Mouse (Mus musculus) midbrain, embryonic 10.5 days (tissue): ENCODE data around the gene Ranbp3l. TPM values are rescaled to one million over a fixed set of nuclear protein-coding genes. Genes with fewer than 3 reads are reported as not detected.

ENCODE experiments used
- DNase-seq: peaks from one replicate; pipeline ENCODE4 v3.0.0-alpha.2; 2017; ENCODE audit warnings: low spot score
- H3K27ac ChIP-seq: fragments of 300-500 bp; sonication (generic); replicated peaks from 2 replicates; pipeline ENCODE4 v1.5.1; 2016; ENCODE audit warnings: mild to moderate bottlenecking
- H3K27me3 ChIP-seq: fragments of 300-500 bp; sonication (generic); 2 replicates; pipeline ENCODE4 v1.6.1; 2016; ENCODE audit warnings: low read depth, mild to moderate bottlenecking; ENCODE audit not compliant: poor library complexity, severe bottlenecking
- H3K36me3 ChIP-seq: fragments of 300-500 bp; sonication (generic); 2 replicates; pipeline ENCODE4 v1.6.1; 2016; ENCODE audit warnings: mild to moderate bottlenecking, moderate library complexity
- H3K4me1 ChIP-seq: fragments of 300-500 bp; sonication (generic); 2 replicates; pipeline ENCODE4 v1.6.1; 2016
- H3K4me3 ChIP-seq: fragments of 300-500 bp; sonication (generic); 2 replicates; pipeline ENCODE4 v1.5.1; 2016; ENCODE audit warnings: mild to moderate bottlenecking, moderate library complexity
- H3K9me3 ChIP-seq: fragments of 300-500 bp; sonication (generic); replicated peaks from 2 replicates; pipeline ENCODE4 v1.6.1; 2016; ENCODE audit warnings: mild to moderate bottlenecking
- WGBS: fragments of 180-500 bp; shearing (Covaris S2); methylation state at CpG from one replicate; pipeline ENCODE4 v1.1.7; 2016; 5-methylcytosine and 5-hydroxymethylcytosine counted together
- polyA plus RNA-seq: library from polyadenylated mRNA; unstranded; fragments of >200 nt; fragmentation: Nextera tagmentation; extraction: Ambion mirVana; gene quantifications from 2 replicates; pipeline ENCODE4 v1.2.1, GENCODE M21; 2016

The Ranbp3l gene
- 0.63 and 1.9 TPM in 2 replicates for polyA plus RNA-seq

DNA sequence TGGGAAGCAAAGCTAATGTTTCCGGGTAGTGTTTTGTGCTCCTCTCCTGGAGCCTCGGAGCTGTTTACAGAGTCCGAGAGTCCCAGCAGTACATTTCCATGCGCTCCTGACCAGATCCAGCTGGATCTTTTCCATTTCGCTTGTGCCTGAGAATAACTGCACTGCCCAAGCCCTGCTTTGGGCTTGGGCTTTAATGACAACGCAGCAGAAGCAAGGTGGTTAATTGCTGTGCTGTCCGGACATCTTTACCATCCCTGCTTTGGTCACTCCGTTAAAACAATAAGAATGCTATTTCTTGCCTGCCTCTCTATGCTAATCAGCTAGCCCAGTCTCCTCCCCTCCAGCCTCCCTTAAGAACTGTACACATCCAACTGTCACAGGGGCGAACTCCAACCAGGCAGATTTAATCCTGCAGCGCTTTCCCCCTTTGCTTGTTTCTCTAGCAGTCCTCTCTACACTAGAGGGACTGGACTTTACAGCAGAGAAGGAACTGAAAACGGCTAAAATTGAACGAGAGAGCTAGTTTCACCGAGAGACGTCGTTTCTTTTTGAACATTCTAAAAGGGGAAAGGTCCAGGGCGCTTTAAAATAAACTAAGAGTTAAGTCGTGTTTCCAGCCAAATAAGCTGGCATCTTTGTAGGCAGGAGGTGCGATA lies at the start of gene Ranbp3l:
Gene Ranbp3l, plus strand, starts transcription at position 377 of the 656 bp plus-strand sequence.
- no peak for DNase-seq
- 69% methylated on average over 18 of the region's 18 CpGs for WGBS
- H3K27me3 ChIP-seq, result no peaks in the 10 kb centered on the region
- H3K4me3 ChIP-seq, result no peak within 1 kb of the TSS
- H3K9me3 ChIP-seq, result no peaks in the 10 kb centered on the region
- no peak within 1 kb of the TSS; the same call in 1 of the 2 replicates for H3K27ac ChIP-seq
- H3K4me1 ChIP-seq, result peaks cover 8% of the 10 kb centered on the region; the same call in 1 of the 2 replicates
- no peaks in the 10 kb centered on the region for H3K36me3 ChIP-seq

DNA sequence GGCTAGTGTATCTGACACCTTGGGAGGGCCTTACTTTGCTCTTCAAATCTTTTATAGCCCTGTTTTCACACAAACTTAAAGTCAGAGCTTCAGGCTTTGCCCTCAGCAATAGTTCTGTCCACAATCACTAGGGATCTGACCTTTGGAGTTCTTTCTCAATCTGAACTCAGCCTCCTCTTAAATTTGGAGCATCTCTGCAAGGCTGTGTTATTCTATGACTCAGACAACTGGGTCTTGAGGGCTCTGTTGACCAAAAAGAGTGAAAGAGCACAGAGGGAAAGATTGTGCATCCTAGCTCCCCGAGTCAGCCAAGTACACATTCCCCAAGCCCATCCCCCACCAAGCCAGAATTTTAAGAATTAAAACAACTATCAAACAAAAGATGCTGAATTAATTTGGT lies 37.7 kb upstream of the Ranbp3l start:
- H3K27ac ChIP-seq, result no peak overlapping the region
- DNase-seq, result no peak
- no peak overlapping the region for H3K4me3 ChIP-seq
- H3K27me3 ChIP-seq, result no peaks in the 10 kb centered on the region
- 87% methylated on average over 1 of the region's 1 CpGs for WGBS
- no peaks in the 10 kb centered on the region for H3K4me1 ChIP-seq
- no peaks in the 10 kb centered on the region for H3K36me3 ChIP-seq
- no peaks in the 10 kb centered on the region for H3K9me3 ChIP-seq

DNA sequence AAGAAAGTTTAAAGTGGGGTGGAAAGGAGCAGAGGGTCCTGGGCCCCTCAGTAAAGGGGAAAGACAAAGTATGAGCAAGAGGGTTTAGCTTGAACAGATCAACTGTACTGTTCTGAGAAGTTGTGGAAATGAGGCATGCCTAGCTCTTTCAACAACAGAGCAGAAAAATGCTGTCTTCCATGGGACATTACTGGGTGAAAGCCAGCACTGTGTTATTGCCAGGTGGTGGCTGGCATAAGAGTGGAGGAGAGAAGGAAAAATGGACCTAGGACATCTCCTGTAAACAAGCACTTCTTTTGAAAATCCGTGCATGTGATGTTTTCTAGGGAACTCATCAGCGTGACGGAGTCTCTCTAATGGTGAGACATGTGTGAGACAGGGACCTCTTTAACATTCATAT lies 30.8 kb upstream of the Ranbp3l start:
- no peak overlapping the region for H3K27ac ChIP-seq
- H3K9me3 ChIP-seq, result no peaks in the 10 kb centered on the region
- H3K27me3 ChIP-seq, result no peaks in the 10 kb centered on the region
- no peaks in the 10 kb centered on the region for H3K4me1 ChIP-seq
- 85% methylated on average over 3 of the region's 3 CpGs for WGBS
- H3K4me3 ChIP-seq, result no peak overlapping the region
- no peak for DNase-seq
- H3K36me3 ChIP-seq, result no peaks in the 10 kb centered on the region

DNA sequence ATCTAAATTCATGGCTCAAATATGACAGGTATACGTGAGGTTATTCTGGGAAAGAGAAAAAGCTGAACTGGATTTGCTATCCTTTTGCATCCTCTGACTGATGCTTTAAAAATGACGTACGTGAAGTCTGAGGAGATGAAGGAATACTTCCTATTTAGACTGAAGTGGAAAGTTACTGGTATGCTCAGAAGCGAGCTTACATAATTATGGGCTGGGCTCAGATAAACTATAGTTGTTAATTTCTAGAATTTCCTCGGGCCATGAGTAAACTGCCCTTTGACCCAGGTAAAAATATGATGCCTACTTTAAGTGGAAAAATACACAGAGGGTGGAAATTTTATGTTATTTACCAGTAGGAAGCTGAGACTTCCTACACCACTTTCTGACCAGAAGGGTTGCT lies 26.9 kb upstream of the Ranbp3l start:
- 92% methylated on average over 5 of the region's 5 CpGs for WGBS
- H3K9me3 ChIP-seq, result no peaks in the 10 kb centered on the region
- H3K27me3 ChIP-seq, result no peaks in the 10 kb centered on the region
- no peak overlapping the region for H3K27ac ChIP-seq
- H3K36me3 ChIP-seq, result no peaks in the 10 kb centered on the region
- no peak overlapping the region for H3K4me3 ChIP-seq
- DNase-seq, result no peak
- no peaks in the 10 kb centered on the region for H3K4me1 ChIP-seq

DNA sequence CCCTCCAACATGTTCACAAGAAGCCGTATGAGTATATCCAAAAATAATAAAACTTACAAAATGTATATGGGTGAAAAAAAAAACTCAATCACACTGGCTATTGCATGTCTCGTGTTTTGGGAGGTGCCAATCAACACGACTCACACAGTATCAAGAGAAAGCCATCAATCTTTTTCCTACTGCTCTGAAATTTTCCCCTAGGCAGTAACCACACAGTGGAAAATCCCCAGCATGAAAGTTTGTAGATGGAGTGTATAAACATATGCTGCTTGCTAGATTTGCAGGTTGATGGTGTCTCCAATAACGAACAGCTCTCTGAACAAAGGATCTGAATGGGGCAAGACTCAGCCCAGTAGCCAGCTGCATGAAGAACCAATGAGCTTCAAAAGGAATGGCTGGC lies 16.9 kb upstream of the Ranbp3l start:
- Histone ChIP-seq H3K9me3 (no peaks in the 10 kb centered on the region), H3K4me3 (no peak overlapping the region), H3K36me3 (no peaks in the 10 kb centered on the region), H3K4me1 (no peaks in the 10 kb centered on the region), H3K27ac (no peak overlapping the region), H3K27me3 (no peaks in the 10 kb centered on the region)
- no peak for DNase-seq
- WGBS, result 86% methylated on average over 4 of the region's 4 CpGs

DNA sequence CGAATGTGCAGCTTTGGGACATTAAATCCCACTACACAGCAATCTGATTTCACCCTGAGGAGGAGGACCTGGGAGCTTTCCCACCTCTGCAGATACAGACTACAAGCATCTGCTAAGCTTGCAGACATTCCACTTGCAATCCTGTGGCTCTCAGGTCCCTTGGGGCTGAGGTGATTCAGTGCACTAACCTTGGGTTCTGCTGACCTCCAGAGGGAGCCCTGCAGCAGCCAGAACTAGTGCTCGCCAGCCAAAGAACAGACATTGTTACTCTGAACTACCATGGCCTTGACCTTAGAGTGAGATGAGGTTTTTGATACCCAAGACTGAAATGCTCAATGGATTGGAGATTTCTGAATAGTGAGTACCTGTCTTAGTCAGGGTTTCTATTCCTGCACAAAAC lies 4.4 kb upstream of the Ranbp3l start:
- Histone ChIP-seq H3K4me3 (no peak overlapping the region), H3K4me1 (peaks cover 8% of the 10 kb centered on the region; the same call in 1 of the 2 replicates), H3K27me3 (no peaks in the 10 kb centered on the region), H3K27ac (no peak overlapping the region), H3K36me3 (no peaks in the 10 kb centered on the region), H3K9me3 (no peaks in the 10 kb centered on the region)
- DNase-seq, result no peak
- 71% methylated on average over 2 of the region's 2 CpGs for WGBS

DNA sequence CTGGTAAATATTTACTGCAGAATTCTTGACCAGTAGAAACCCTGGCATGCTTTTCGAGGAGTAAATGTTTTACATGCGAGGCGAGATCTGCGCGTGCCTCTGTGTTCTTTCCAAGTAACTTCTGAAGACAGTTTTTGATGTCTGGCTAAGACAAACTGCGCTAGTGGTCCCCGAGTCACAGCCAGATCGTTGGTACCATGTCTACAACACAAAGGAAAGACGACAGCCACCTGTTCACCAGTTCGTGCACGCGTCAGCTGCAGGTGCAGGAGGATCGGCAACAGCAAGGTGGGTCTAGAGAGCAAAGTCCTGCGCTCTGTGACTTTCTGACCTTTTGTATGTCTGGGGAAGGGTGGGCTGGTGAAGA lies 463 bp downstream of the Ranbp3l start:
- H3K36me3 ChIP-seq, result no peaks in the 10 kb centered on the region
- no peaks in the 10 kb centered on the region for H3K9me3 ChIP-seq
- no peak overlapping the region for H3K4me3 ChIP-seq
- DNase-seq, result no peak
- no peak overlapping the region for H3K27ac ChIP-seq
- WGBS, result 90% methylated on average over 14 of the region's 14 CpGs
- peaks cover 8% of the 10 kb centered on the region; the same call in 1 of the 2 replicates for H3K4me1 ChIP-seq
- no peaks in the 10 kb centered on the region for H3K27me3 ChIP-seq

DNA sequence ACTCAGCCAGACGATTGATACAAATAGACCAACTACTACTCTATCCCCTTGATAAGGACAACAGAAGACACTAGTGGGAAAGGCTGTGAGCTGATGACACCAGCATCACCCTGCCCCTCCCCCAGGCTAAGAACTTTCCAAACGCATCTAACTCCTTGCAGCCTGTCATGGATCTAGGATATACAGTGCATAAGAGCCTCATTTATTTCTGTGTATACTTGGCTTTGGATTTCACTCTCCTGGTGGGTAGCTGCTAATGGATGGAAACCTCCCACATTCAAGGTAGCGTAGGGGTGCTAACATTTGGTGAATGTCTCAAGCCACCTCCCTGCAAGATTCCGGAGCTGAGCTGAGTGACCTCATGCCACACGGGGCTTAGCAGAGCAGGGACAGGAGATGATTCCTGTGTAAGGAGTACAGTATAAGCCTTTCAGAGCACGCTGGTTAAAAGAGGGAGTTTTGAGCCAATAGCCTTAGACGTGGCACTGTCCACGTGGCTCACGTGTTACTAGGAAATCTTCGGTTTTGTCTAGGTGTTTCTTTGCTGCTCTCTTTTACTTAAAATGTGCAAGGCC lies 1.4 kb downstream of the Ranbp3l start:
- no peak for DNase-seq
- Histone ChIP-seq H3K36me3 (no peaks in the 10 kb centered on the region), H3K27ac (no peak overlapping the region), H3K27me3 (no peaks in the 10 kb centered on the region), H3K4me1 (peaks cover 8% of the 10 kb centered on the region; the same call in 1 of the 2 replicates), H3K9me3 (no peaks in the 10 kb centered on the region), H3K4me3 (no peak overlapping the region)
- 89% methylated on average over 10 of the region's 10 CpGs for WGBS

DNA sequence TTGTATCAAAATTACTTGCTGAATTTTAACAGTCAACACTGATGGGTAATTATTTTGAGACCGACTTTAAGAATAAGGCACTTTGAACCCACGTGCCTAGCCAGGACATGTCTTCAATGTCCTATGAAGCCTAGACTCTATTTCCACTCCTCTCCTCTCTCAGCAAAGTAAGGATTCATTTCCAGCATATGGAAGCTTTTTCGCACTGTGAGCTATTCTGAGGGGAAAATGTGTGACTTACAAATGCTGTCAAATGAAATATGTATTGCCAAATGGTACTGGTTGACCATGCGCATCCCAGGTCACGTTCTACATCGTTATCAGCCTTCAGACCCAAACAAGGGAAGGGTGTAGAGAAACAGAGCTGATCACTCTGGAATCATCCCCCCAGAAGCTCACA lies 23.5 kb downstream of the Ranbp3l start:
- Histone ChIP-seq H3K36me3 (no peaks in the 10 kb centered on the region), H3K4me1 (no peaks in the 10 kb centered on the region), H3K4me3 (no peak overlapping the region), H3K27me3 (no peaks in the 10 kb centered on the region), H3K9me3 (no peaks in the 10 kb centered on the region), H3K27ac (no peak overlapping the region)
- no peak for DNase-seq
- WGBS, result 95% methylated on average over 6 of the region's 6 CpGs

DNA sequence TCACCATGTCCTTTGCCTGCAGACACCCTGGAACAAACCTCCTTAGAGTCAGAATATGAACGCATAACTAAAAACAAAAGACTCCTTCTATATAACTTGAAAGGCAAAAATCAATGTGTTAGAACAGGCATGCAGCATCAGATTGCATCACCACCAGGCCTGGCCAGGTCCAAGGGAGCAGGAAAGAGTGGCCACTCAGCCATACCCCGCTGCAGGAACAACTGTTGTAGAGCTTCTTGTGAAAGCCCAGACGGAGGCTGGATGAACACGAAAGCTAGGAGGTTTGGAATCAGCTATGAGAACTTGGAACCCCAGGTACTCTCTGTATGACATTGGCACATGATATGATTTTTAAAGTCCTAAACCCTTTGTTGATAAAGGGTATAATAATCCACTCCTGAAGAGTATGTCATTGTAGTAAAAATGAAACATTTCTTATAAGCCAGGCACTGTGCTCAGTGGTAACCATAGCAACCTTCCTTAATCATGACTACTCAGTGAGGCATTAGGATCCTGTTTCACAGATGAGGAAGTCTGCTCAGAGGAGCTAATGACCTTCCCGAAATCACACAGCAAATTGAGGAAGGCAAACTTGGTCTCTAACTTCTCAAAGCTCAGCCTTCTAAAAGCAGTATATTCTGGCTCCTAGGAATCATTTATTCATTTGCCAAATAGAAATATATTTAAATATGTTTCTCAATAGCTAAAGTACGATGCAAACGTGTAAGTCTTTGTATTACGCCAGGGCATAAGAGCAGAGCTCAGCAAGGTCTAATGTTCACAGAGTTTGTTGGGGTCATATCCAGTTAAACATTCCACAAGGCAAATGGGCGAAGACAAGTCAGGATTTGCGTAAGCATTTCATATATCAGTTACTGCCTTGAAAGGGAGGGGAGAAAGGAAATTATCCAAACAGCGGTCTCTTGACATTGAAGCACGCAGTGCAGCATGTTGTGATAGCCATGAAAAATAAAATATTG lies 24.4 kb downstream of the Ranbp3l start:
- Histone ChIP-seq H3K27ac (no peak overlapping the region), H3K4me1 (no peaks in the 10 kb centered on the region), H3K4me3 (no peak overlapping the region), H3K36me3 (no peaks in the 10 kb centered on the region), H3K27me3 (no peaks in the 10 kb centered on the region), H3K9me3 (no peaks in the 10 kb centered on the region)
- 89% methylated on average over 12 of the region's 12 CpGs for WGBS
- no peak for DNase-seq

DNA sequence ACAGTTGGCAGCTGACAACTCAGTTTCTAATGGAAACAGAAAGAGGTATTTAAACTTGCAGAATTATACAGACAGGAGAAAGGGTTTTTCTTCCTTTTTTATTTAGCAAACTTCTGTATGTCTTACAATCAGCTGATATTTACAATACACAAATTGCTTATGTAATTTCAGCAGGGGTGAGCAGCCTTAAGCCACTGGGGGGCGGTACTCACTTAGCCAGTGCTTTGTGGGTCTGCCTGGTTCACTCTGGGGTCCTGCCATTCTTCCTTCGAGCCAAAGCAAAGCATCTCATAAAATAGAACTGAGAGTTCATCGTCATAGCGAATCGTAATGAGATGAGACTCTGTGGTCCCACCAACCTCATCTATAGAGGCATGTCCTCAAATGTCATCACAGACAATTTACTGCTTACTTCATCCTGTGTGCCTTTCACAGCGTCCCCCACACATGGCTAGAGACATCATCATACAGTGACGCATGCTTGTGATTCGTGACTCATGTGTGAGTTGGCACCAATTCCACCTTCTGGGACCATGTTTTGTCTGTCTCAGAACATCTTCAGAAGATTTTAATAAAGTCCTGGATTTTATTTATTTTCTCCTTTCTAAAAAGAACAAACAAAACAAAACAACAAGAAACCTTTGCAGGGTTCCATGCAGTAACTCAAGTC lies 27.0 kb downstream of the Ranbp3l start:
- Histone ChIP-seq H3K36me3 (no peaks in the 10 kb centered on the region), H3K27ac (no peak overlapping the region), H3K27me3 (no peaks in the 10 kb centered on the region), H3K9me3 (no peaks in the 10 kb centered on the region), H3K4me3 (no peak overlapping the region), H3K4me1 (no peaks in the 10 kb centered on the region)
- no peak for DNase-seq
- 78% methylated on average over 8 of the region's 8 CpGs for WGBS

DNA sequence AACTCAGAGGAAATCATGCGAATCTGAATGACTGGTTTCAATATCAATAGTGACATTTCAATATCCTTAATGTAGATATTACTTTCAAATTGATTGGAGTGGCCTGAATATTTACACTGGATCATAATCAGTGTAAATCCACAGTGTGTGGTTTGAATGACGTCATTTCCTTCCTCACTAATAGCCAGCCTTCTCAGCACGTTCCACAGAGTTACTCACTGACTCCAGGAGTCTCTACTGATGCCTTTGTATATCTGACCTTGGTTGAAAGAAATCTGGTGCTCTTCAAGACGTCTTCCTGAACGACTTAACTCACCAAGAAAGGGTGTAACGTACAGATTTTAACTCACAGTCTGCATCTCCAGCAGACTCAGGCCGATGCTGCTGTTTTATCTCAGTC lies 27.7 kb downstream of the Ranbp3l start:
- no peak for DNase-seq
- 83% methylated on average over 7 of the region's 7 CpGs for WGBS
- no peaks in the 10 kb centered on the region for H3K9me3 ChIP-seq
- H3K27ac ChIP-seq, result no peak overlapping the region
- H3K27me3 ChIP-seq, result no peaks in the 10 kb centered on the region
- no peaks in the 10 kb centered on the region for H3K4me1 ChIP-seq
- no peaks in the 10 kb centered on the region for H3K36me3 ChIP-seq
- no peak overlapping the region for H3K4me3 ChIP-seq
